Mouse (Mus musculus): ENCODE data around the gene Hoxb7. TPM values are rescaled to one million over a fixed set of nuclear protein-coding genes. Genes with fewer than 3 reads are reported as not detected.

The Hoxb7 gene
- total RNA-seq (2021): 34.3 and 37.8 TPM in 2 replicates
- long read RNA-seq, experiment 1, transcript Hoxb7-201 (2 exons, 1,291 nt): major isoform, 72 of 74 reads
- long read RNA-seq, experiment 1, partial matches to known transcripts: 0 of 74 reads
- long read RNA-seq, experiment 1, other reads (novel, unspliced or antisense): 1 of 74 reads
- long read RNA-seq, experiment 2, transcript Hoxb7-201 (2 exons, 1,291 nt): major isoform, 50 of 55 reads
- long read RNA-seq, experiment 2, partial matches to known transcripts: 4 of 55 reads
- long read RNA-seq, experiment 2, other reads (novel, unspliced or antisense): 0 of 55 reads

- DNase-seq: peak; percentile 92
Observed at GRCm38 (mm10) chr11:96285771-96286738, at the start of gene Hoxb7. Gene Hoxb7, plus strand, starts transcription at chr11:96286623.

- peak; percentile 73 for DNase-seq
Observed at GRCm38 (mm10) chr11:96240211-96240610, 46.2 kb upstream of the Hoxb7 start.

GRCm38 (mm10) chr11:96250901-96251300, 35.5 kb upstream of the Hoxb7 start:
- DNase-seq: peak; percentile 83

- DNase-seq: peak; percentile 68
Observed at GRCm38 (mm10) chr11:96251480-96252031, 34.9 kb upstream of the Hoxb7 start.

GRCm38 (mm10) chr11:96252541-96253120, 33.8 kb upstream of the Hoxb7 start:
- DNase-seq: no peak

GRCm38 (mm10) chr11:96254221-96254620, 32.2 kb upstream of the Hoxb7 start:
- peak; percentile 48 for DNase-seq

GRCm38 (mm10) chr11:96255111-96255995, 31.1 kb upstream of the Hoxb7 start:
- peak; percentile 34 for DNase-seq

GRCm38 (mm10) chr11:96255996-96256445, 30.4 kb upstream of the Hoxb7 start:
- peak; percentile 46 for DNase-seq

GRCm38 (mm10) chr11:96257141-96257540, 29.3 kb upstream of the Hoxb7 start:
- DNase-seq: no peak

- peak; percentile 52 for DNase-seq
Observed at GRCm38 (mm10) chr11:96259038-96259437, 27.4 kb upstream of the Hoxb7 start.

- DNase-seq: no peak
Observed at GRCm38 (mm10) chr11:96259511-96259910, 26.9 kb upstream of the Hoxb7 start.

- DNase-seq: peak; percentile 88
Observed at GRCm38 (mm10) chr11:96260310-96260970, 26.0 kb upstream of the Hoxb7 start.

GRCm38 (mm10) chr11:96261323-96261890, 25.0 kb upstream of the Hoxb7 start:
- DNase-seq: peak; percentile 94

GRCm38 (mm10) chr11:96262262-96262830, 24.1 kb upstream of the Hoxb7 start:
- DNase-seq: peak; percentile 69

GRCm38 (mm10) chr11:96263636-96264389, 22.6 kb upstream of the Hoxb7 start:
- peak; percentile 59 for DNase-seq

- no peak for DNase-seq
Observed at GRCm38 (mm10) chr11:96264390-96265020, 21.9 kb upstream of the Hoxb7 start.

- peak; percentile 88 for DNase-seq
Observed at GRCm38 (mm10) chr11:96265954-96266353, 20.5 kb upstream of the Hoxb7 start.
